Mouse (Mus musculus): ENCODE data around the gene Scyl2. TPM values are rescaled to one million over a fixed set of nuclear protein-coding genes. Genes with fewer than 3 reads are reported as not detected.

The Scyl2 gene
- polyA plus RNA-seq, 1 experiment from 2014 or later = 16.3 TPM

- Histone ChIP-seq H3K4me1 (ENCODE audit: control insufficient read depth, insufficient read depth, low read length) (no peaks in the 10 kb centered on the region), H3K27ac (ENCODE audit: low read depth, low read length) (no peak overlapping the region), H3K36me3 (ENCODE audit: control insufficient read depth, insufficient read depth, low read length) (no peaks in the 10 kb centered on the region), H3K4me3 (ENCODE audit: low read depth, low read length) (no peak overlapping the region), H3K9me3 (ENCODE audit: control insufficient read depth, low read length) (no peaks in the 10 kb centered on the region), H3K27me3 (ENCODE audit: control insufficient read depth, insufficient read depth, low read length) (no peaks in the 10 kb centered on the region), H3K9ac (replicated peaks; ENCODE audit: low read depth, low read length) (no peak overlapping the region), H3K4me2 (ENCODE audit: low read depth, low read length) (no peak overlapping the region)
- WGBS = 84% methylated on average over 1 of the region's 1 CpGs
- ATAC-seq (ENCODE audit: low read depth) = no peak
Observed at GRCm38 (mm10) chr10:89595514-89595913, 90.6 kb downstream of the Scyl2 start.

- Histone ChIP-seq H3K27me3 (ENCODE audit: control insufficient read depth, insufficient read depth, low read length) (no peaks in the 10 kb centered on the region), H3K4me1 (ENCODE audit: control insufficient read depth, insufficient read depth, low read length) (no peaks in the 10 kb centered on the region), H3K9ac (replicated peaks; ENCODE audit: low read depth, low read length) (no peak overlapping the region), H3K4me2 (ENCODE audit: low read depth, low read length) (no peak overlapping the region), H3K27ac (ENCODE audit: low read depth, low read length) (no peak overlapping the region), H3K4me3 (ENCODE audit: low read depth, low read length) (no peak overlapping the region), H3K36me3 (ENCODE audit: control insufficient read depth, insufficient read depth, low read length) (no peaks in the 10 kb centered on the region), H3K9me3 (ENCODE audit: control insufficient read depth, low read length) (no peaks in the 10 kb centered on the region)
- WGBS = 95% methylated on average over 4 of the region's 4 CpGs
- no peak for ATAC-seq (ENCODE audit: low read depth)
Observed at GRCm38 (mm10) chr10:89594309-89594708, 91.8 kb downstream of the Scyl2 start.

- Histone ChIP-seq H3K9me3 (ENCODE audit: control insufficient read depth, low read length) (no peaks in the 10 kb centered on the region), H3K27ac (ENCODE audit: low read depth, low read length) (no peak overlapping the region), H3K4me3 (ENCODE audit: low read depth, low read length) (no peak overlapping the region), H3K9ac (replicated peaks; ENCODE audit: low read depth, low read length) (no peak overlapping the region), H3K4me2 (ENCODE audit: low read depth, low read length) (no peak overlapping the region), H3K36me3 (ENCODE audit: control insufficient read depth, insufficient read depth, low read length) (no peaks in the 10 kb centered on the region), H3K27me3 (ENCODE audit: control insufficient read depth, insufficient read depth, low read length) (no peaks in the 10 kb centered on the region), H3K4me1 (ENCODE audit: control insufficient read depth, insufficient read depth, low read length) (no peaks in the 10 kb centered on the region)
- peak; percentile 68; the same call in 1 of the 2 replicates for ATAC-seq (ENCODE audit: low read depth)
- 34% methylated on average over 4 of the region's 4 CpGs for WGBS
Observed at GRCm38 (mm10) chr10:89592797-89593196, 93.3 kb downstream of the Scyl2 start.

GRCm38 (mm10) chr10:89589877-89590276 is 96.2 kb downstream of the Scyl2 start:
- H3K4me2 ChIP-seq (ENCODE audit: low read depth, low read length) = no peak overlapping the region
- no peak overlapping the region for H3K4me3 ChIP-seq (ENCODE audit: low read depth, low read length)
- no peak overlapping the region for H3K27ac ChIP-seq (ENCODE audit: low read depth, low read length)
- ATAC-seq (ENCODE audit: low read depth) = no peak
- no peak overlapping the region for H3K9ac ChIP-seq (replicated peaks; ENCODE audit: low read depth, low read length)
- H3K36me3 ChIP-seq (ENCODE audit: control insufficient read depth, insufficient read depth, low read length) = no peaks in the 10 kb centered on the region
- 97% methylated on average over 1 of the region's 1 CpGs for WGBS
- no peaks in the 10 kb centered on the region for H3K27me3 ChIP-seq (ENCODE audit: control insufficient read depth, insufficient read depth, low read length)
- H3K4me1 ChIP-seq (ENCODE audit: control insufficient read depth, insufficient read depth, low read length) = no peaks in the 10 kb centered on the region
- H3K9me3 ChIP-seq (ENCODE audit: control insufficient read depth, low read length) = no peaks in the 10 kb centered on the region

Other genes with a start within 250 kb of the Scyl2 start
- 2.8 and 4.7 TPM in 2 replicates for gene Gas2l3, start 242.3 kb downstream of the Scyl2 start, polyA plus RNA-seq (2014; fragmentation: Nextera tagmentation; extraction: Ambion mirVana)
- not detected in 2 replicates for gene Nr1h4, start 152.7 kb downstream of the Scyl2 start, polyA plus RNA-seq (2014; fragmentation: Nextera tagmentation; extraction: Ambion mirVana)
- gene Slc17a8, start 65.0 kb downstream of the Scyl2 start, polyA plus RNA-seq (2014; fragmentation: Nextera tagmentation; extraction: Ambion mirVana) = 0.13 and 0.37 TPM in 2 replicates
- 62.3 and 74.7 TPM in 2 replicates for gene Actr6, start 46.0 kb upstream of the Scyl2 start, polyA plus RNA-seq (2014; fragmentation: Nextera tagmentation; extraction: Ambion mirVana)
- 42.7 and 50.4 TPM in 2 replicates for gene Uhrf1bp1l, start 58.7 kb upstream of the Scyl2 start, polyA plus RNA-seq (2014; fragmentation: Nextera tagmentation; extraction: Ambion mirVana)
- 63.9 and 79.1 TPM in 2 replicates for gene Anks1b, start 187.2 kb upstream of the Scyl2 start, polyA plus RNA-seq (2014; fragmentation: Nextera tagmentation; extraction: Ambion mirVana)

Data from neural tube, embryonic 14.5 days (tissue).